Mouse (Mus musculus) naive thymus-derived CD4-positive, alpha-beta T cell, adult 2 months (primary cell): ENCODE measurements at regions not wholly inside any gene's neighbourhood (a gene's known extent, or its start where the extent isn't known, plus 50 kb on each side); places are given as distances from the start of the nearest gene placed in this dataset.
"Not testable (repeated sequence)": the region's sequence is repeated elsewhere in the genome, so short reads cannot be mapped to it uniquely, and the experiment has no call there.

Experiments used
- DNase-seq: peaks from one replicate; pipeline ENCODE4 v3.0.0-alpha.2; 2011; ENCODE audit warnings: low read depth

DNA sequence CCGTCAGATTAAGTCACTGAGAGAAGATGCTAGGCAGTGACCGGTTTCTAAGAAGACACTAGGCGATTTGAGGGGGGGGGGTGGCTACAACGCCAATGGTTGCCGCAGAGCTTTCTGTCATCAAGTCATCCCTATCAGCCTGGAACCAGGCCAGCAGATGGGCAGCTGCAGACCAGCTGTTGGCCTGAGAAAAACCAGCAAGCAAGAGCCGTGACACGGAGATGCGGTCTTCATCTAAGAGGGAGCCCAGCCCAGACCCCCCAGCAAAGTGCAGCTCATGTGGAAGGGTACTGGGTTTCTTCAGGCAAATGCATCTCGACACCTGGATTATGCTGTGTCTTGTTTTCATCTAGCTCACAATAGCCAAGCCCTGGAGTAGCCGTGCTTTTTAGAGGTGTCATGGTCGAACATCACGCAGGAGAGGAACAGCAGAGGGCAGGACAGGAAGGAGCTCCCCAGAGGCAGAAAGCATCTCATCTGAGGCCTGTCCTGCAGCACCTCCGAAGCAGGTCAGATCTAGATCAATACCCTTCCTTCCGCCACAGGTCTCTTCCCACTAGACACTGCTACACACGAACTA, 76.3 kb downstream of the Cpn2 start:
- no peak for DNase-seq

DNA sequence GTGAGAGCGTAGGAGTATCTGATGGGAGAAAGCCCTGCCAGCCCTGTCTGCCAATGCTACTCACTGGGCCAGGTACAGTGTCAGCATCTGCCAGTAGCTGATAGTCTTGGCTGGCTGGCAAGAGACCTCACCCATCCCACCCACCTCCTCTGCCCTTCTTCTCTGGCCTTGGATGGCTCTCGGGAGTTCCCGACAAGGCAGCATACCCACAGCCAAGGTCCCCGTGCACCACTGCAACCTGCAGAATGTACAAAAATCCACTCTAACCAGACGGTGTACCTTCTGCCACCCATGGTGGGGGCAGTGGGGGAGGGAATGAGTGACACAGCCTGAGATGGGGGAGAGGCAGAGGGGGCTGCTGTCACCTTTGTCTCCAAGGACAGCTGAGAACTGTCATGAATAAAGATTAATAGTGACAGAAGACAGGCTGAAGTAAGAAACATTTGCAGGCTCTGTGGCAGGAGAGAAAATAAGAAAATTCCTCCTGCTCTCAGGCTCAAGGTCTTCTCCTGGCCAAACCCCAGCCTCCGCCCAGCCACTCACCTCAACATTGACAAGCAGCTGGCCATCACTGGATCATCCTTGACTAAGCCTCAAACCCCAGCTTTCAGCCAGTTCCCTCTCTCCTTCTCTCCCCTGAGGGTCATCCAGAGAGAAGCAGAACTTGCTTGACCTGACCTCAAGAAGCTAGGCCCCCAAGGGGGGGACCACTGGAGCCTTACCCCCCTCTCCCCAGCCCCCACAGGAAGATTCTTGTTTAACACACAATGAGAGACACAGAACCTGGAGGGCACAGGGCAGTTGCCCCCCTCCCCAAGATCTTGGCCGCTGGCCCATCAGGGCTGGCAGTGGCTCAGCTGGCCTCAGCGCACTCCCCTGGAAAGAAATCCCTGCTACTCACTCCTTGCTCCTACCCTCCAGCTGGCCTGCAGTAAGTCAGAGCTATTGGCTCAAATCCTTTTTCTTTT, 73.7 kb downstream of the Cpn2 start:
- DNase-seq, result no peak

DNA sequence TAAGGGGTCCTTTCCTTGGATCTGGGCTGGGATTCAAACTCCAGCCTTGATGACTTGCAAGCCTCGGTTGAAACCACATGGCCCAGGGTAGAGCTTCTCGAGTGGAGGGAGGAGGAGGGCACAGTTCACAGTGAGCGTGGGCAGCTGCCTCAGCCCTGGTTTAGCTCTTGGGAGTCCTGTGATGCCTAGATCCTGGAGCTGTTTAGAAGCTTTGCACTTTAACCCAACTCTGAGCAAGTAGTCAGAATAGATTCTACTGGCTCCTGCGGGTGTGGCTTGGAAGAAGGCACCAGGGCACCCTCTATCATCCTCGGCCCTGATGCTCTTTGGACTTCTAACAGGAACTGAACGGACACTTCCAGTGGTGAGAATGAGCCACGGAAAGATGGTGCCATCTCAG, 72.5 kb downstream of the Cpn2 start:
- DNase-seq, result no peak

DNA sequence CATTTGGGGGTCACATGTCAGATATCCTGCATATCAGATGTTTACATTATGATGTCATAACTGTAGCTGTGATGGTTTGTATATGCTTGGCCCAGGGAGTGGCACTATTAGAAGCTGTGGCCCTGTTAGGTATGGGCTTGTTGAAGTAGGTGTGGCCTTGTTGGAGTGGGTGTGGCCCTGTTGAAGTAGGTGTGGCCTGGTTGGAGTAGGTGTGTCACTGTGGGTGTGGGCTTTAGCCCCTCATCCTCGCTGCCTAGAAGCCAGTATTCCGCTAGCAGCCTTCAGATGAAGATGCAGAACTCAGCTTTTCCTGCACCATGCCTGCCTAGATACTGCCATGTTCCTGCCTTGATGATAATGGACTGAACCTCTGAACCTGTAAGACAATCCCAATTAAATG, 71.4 kb downstream of the Cpn2 start:
- DNase-seq, result not testable (repeated sequence)

DNA sequence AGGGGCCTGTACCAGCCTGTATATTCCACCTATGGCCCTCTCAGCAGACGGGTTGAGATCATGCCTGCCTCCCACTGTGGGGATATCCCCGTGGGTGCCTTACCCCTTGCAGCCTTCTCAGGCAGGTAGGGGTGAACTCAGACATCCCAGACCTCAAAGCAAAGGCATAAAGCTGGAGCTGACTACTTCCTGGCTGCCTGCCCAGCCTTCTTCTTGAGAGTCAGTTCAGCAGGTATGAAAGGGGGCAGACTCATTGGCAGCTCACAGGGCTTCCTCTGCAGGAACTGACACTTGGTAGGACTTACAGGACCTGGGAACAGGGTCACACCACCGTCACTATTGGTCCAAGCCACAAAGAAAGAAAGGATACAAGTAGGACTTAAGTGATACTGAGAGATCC, 69.9 kb downstream of the Cpn2 start:
- no peak for DNase-seq

DNA sequence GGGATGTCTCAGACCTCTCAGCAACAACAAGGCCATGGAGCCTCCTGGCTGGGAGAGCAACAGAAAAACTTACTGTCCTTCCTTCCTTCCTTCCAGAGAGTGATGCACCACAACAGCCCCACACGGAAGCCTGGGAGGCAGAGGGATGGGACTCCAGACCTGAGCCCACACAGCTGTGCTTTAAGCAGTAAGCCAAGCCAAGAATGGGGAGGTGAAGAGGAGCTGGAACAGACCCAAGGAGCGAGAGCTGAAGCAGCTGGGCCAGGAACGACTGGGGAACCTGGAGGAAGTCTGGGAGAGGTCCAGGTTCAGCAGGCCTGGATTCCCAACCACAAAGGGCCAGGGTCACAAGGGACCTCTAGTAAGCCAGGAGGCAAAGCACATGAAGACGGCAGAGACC, 67.5 kb downstream of the Cpn2 start:
- no peak for DNase-seq

DNA sequence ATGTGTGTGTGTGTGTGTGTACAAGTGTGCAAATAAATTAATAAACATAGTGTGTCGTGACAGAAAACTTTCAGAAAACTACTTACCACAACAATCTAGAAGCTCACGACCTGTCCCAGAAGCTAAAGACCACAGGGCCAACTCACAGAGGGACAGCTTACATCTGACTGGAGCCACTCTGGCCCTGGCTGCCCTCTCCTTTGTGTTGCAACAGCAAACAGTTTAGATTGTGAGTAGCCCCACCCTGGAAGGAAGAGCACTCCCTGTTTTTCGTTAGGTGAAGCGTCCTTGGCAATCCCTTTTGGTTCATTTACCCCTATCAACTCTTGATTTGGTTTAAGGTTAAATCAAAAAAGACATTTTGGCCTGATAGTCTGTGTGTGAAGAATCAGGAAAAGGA, 63.2 kb downstream of the Cpn2 start:
- no peak for DNase-seq

DNA sequence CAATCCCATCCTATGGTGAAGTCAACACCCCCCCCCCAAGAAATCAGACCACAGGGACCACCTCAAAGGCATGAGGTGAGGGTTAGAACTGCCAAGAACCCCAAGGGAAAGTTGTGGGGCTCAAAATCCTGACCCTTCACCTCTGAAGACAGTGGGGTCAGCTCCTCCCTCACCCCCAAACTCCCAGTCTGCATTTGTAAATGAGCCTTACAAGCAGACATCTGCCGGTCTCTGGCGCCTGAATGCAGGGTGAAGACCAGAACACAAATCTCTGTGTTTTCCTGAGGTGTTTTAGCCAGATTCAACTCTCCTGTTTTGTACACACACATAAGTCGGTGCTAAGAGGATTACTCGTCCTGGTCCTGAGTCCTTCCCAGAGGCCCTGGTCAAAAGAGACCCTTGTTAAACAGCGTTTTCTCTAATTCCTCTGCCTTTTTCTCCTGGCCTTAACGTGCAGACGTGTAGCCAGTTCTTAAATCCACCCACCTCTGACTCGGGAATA, 61.9 kb downstream of the Cpn2 start:
- DNase-seq, result no peak

DNA sequence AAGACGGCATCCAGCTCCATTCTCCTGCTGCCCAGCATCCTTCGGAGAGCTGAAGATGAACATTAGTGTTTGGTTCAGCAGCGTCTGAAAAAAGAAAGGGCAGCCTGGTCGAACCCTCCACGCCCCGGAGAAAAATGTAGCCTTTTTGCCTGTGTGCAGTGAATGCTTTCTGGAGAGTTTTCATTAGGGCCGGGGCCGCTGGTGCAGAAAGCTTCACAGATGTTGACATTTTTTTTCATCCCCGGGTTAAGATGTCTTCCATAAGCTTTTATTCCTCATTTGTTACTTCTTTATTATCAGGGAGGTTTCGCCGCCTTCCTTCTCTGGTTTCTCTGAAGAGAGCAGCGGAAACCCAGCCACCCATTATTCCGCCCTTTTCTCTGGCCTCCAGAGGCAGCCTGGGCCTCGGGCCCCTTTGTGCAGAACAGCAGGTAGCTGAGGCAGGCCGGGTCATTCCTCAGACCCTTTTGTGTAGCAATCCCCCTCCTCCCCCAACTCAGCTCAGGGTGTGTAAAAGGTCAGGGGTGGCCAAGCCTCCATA, 61.4 kb downstream of the Cpn2 start:
- DNase-seq, result no peak
